Mouse (Mus musculus): ENCODE data around the gene Rab27a.

- no peak for TF ChIP-seq USF1 (IDR thresholded peaks at IDR 0.05; ENCODE audit: low read depth)
- TF ChIP-seq FOSL1 (IDR thresholded peaks at IDR 0.05; ENCODE audit: insufficient read depth, low read length, poor library complexity, severe bottlenecking) = no peak
- TF ChIP-seq CTCF (IDR thresholded peaks at IDR 0.05; ENCODE audit: control insufficient read depth, insufficient read depth, insufficient read length) = no peak
- TF ChIP-seq CEBPB (IDR thresholded peaks at IDR 0.05; ENCODE audit: low read depth) = no peak
- no peak for TF ChIP-seq MAX (IDR thresholded peaks at IDR 0.05)
Measured at GRCm38 (mm10) chr9:73079801-73080325, 35.2 kb downstream of the Rab27a start.
